Mouse (Mus musculus) liver, embryonic 12.5 days (tissue): ENCODE measurements around the gene Galr3. TPM values are rescaled to one million over a fixed set of nuclear protein-coding genes. Genes with fewer than 3 reads are reported as not detected.

Source experiments
- ATAC-seq: fragments of 200-750 bp; cut with Nextera tagmentation; 2 replicates; pipeline ENCODE4 v1.8.0; 2017; ENCODE audit warnings: moderate number of reproducible peaks, mild to moderate bottlenecking, moderate library complexity
- H3K27ac ChIP-seq: fragments of 300-500 bp; sonication (generic); 2 replicates; pipeline ENCODE4 v1.5.1; 2016; ENCODE audit warnings: mild to moderate bottlenecking
- H3K27me3 ChIP-seq: fragments of 300-500 bp; sonication (generic); replicated peaks from 2 replicates; pipeline ENCODE4 v1.6.1; 2016; ENCODE audit warnings: mild to moderate bottlenecking, moderate library complexity
- H3K36me3 ChIP-seq: fragments of 300-500 bp; sonication (generic); 2 replicates; pipeline ENCODE4 v1.6.1; 2016; ENCODE audit warnings: mild to moderate bottlenecking, moderate library complexity
- H3K4me1 ChIP-seq: fragments of 300-500 bp; sonication (generic); 2 replicates; pipeline ENCODE4 v1.6.1; 2016
- H3K4me2 ChIP-seq: fragments of 300-500 bp; sonication (generic); 2 replicates; pipeline ENCODE4 v1.6.1; 2016; ENCODE audit warnings: mild to moderate bottlenecking, moderate library complexity
- H3K4me3 ChIP-seq: fragments of 300-500 bp; sonication (generic); 2 replicates; pipeline ENCODE4 v1.5.1; 2016; ENCODE audit warnings: mild to moderate bottlenecking, moderate library complexity
- H3K9ac ChIP-seq: fragments of 300-500 bp; sonication (generic); 2 replicates; pipeline ENCODE4 v1.6.1; 2016; ENCODE audit warnings: mild to moderate bottlenecking, moderate library complexity
- H3K9me3 ChIP-seq: fragments of 300-500 bp; sonication (generic); replicated peaks from 2 replicates; pipeline ENCODE4 v1.6.1; 2016; ENCODE audit warnings: mild to moderate bottlenecking, moderate library complexity
- WGBS: fragments of 180-500 bp; shearing (Covaris S2); methylation state at CpG from one replicate; pipeline ENCODE4 v1.1.7; 2016; ENCODE audit not compliant: insufficient replicate concordance; 5-methylcytosine and 5-hydroxymethylcytosine counted together
- polyA plus RNA-seq: library from polyadenylated mRNA; unstranded; fragments of >200 nt; fragmentation: Nextera tagmentation; extraction: Ambion mirVana; gene quantifications from 2 replicates; pipeline ENCODE4 v1.2.1, GENCODE M21; 2016

Gene Galr3
- polyA plus RNA-seq, 1 experiment from 2014 or later, result 0.41 TPM

DNA sequence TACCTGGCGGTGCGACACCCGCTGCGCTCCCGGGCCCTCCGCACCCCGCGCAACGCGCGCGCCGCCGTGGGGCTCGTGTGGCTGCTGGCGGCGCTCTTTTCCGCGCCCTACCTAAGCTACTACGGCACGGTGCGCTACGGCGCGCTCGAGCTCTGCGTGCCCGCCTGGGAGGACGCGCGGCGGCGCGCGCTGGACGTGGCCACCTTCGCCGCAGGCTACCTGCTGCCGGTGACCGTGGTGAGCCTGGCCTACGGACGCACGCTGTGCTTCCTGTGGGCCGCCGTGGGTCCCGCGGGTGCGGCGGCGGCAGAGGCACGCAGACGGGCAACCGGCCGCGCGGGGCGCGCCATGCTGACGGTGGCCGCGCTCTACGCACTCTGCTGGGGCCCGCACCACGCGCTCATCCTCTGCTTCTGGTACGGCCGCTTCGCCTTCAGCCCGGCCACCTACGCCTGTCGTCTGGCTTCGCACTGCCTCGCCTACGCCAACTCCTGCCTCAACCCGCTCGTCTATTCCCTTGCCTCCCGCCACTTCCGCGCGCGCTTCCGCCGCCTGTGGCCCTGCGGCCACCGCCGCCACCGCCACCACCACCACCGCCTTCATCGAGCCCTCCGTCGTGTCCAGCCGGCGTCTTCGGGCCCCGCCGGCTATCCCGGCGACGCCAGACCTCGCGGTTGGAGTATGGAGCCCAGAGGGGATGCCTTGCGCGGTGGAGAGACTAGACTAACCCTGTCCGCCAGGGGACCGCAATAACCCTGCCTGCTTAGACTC lies 1.2 kb downstream of the Galr3 start:
- Histone ChIP-seq H3K36me3 (no peaks in the 10 kb centered on the region), H3K4me3 (peak overlapping the region; percentile 58), H3K27me3 (peaks cover 84% of the 10 kb centered on the region), H3K9me3 (no peaks in the 10 kb centered on the region), H3K4me2 (peak overlapping the region; percentile 85), H3K27ac (no peak overlapping the region), H3K9ac (peak overlapping the region; percentile 50; the same call in 1 of the 2 replicates), H3K4me1 (peaks cover 58% of the 10 kb centered on the region)
- WGBS, result 3% methylated on average over 105 of the region's 105 CpGs
- no peak for ATAC-seq

DNA sequence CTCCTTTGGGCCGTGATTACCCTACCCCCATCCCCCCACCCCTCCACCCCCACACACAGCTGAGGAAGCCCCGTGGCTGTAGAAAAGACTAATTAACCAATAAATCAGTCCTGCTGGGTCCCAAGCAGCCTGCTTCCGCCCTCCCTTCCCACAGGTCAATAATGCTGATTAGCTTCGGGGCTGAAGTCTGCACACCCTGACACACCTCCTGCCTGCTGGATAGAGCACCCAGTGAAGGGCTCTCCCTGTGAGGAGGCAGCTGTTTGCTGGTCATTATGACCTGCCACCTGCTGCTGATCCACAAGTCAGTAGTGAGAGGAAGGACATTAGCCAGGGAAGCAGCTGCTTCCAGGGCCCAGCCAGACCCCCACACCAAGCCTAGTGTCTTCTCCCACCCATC lies 3.2 kb downstream of the Galr3 start:
- WGBS, result 27% methylated on average over 4 of the region's 4 CpGs
- Histone ChIP-seq H3K9me3 (no peaks in the 10 kb centered on the region), H3K27me3 (peaks cover 85% of the 10 kb centered on the region), H3K9ac (no peak overlapping the region), H3K4me2 (no peak overlapping the region; the same call in 1 of the 2 replicates), H3K4me1 (peaks cover 40% of the 10 kb centered on the region), H3K36me3 (no peaks in the 10 kb centered on the region), H3K27ac (peak overlapping the region; percentile 54; the same call in 1 of the 2 replicates), H3K4me3 (no peak overlapping the region)
- peak; percentile 55 for ATAC-seq

DNA sequence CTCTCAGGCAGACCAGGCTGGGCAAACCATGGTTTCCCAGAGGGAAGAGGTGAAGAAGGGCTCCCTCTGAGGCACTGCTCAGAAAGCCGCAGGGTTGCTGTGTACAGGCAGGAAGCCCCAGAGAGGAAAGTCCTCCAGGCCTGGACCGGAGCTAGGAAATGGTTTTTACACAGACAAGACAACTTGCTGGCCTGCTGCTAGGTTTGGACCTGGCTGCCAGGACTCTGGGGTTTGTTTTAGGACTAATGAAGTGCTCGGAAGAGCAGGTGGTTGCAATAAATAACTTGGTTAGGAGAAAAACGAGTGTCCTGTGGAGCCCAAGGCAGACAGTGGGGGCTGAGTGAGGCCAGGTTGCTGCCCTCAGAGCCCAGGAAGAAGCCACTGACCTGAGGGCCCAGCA lies 6.5 kb downstream of the Galr3 start:
- no peak overlapping the region for H3K4me3 ChIP-seq
- no peak for ATAC-seq
- H3K4me2 ChIP-seq, result no peak overlapping the region
- H3K9me3 ChIP-seq, result no peaks in the 10 kb centered on the region
- no peak overlapping the region for H3K9ac ChIP-seq
- H3K36me3 ChIP-seq, result peaks cover 15% of the 10 kb centered on the region
- H3K27ac ChIP-seq, result no peak overlapping the region
- peaks cover 52% of the 10 kb centered on the region for H3K27me3 ChIP-seq
- peaks cover 44% of the 10 kb centered on the region for H3K4me1 ChIP-seq
- 67% methylated on average over 4 of the region's 4 CpGs for WGBS

DNA sequence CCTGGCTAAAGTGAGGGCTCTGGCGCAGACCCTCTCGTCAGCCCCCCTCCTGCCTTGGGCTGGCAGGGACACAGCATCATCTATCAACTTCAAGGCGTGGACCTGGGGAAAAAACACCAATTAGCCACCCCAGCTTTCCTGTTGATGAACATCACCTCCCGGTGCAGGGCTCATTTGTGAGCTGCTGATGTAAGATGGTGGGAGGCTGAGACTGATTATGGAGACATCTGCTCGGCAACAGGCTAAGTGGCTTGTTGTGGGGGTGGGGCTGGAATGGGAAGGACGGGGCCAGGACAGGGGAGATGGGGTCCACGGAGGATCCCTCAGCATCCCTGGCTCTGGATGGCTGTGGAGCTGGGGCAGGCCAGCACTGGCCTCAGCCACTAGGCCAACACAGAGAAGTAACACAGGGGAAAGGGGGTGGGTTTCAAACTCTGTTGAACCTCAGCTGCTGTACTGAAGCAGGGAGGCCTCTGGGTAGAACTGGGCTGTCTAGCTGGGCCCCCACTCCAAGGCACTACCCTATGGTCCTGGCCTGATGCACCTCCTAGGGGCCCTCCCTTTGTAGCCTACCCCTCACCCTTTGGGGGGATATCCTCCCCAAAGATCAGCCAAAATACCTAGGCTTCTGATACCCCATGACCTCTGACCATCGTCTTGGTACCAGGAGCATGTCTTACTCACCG lies 8.6 kb downstream of the Galr3 start:
- no peaks in the 10 kb centered on the region for H3K9me3 ChIP-seq
- H3K27ac ChIP-seq, result no peak overlapping the region
- whole genome bisulfite sequencing, result 62% methylated on average over 9 of the region's 9 CpGs
- no peak for ATAC-seq
- no peak overlapping the region for H3K4me3 ChIP-seq
- peaks cover 29% of the 10 kb centered on the region for H3K4me1 ChIP-seq
- H3K27me3 ChIP-seq, result peaks cover 31% of the 10 kb centered on the region
- no peak overlapping the region for H3K4me2 ChIP-seq
- H3K36me3 ChIP-seq, result peaks cover 36% of the 10 kb centered on the region
- H3K9ac ChIP-seq, result no peak overlapping the region

DNA sequence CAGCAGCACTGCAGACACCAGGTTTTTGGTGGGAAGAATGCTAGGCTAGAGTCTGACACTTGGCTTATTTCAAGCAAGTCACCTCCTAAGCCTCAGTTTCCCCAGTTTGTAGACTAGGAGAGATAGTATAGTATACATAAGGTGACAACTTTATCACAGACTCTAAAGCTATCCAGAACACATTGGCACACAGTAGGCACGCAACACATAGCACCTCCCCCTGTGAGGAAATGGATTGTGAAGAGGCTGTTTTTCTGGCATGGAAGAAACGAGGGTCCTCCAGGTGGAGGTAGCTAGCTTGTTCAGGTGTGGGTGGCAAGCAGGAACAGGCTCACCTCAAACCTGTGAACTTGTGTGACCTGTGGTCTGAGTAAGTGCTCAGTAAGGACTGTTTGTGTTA lies 9.3 kb downstream of the Galr3 start:
- ATAC-seq, result no peak
- H3K4me2 ChIP-seq, result peak overlapping the region; percentile 3; the same call in 1 of the 2 replicates
- H3K9ac ChIP-seq, result no peak overlapping the region
- H3K4me1 ChIP-seq, result peaks cover 29% of the 10 kb centered on the region
- peak overlapping the region; percentile 74 for H3K27ac ChIP-seq
- peaks cover 24% of the 10 kb centered on the region for H3K27me3 ChIP-seq
- H3K4me3 ChIP-seq, result no peak overlapping the region
- no peaks in the 10 kb centered on the region for H3K9me3 ChIP-seq
- 67% methylated on average over 2 of the region's 2 CpGs for WGBS
- peaks cover 43% of the 10 kb centered on the region for H3K36me3 ChIP-seq

DNA sequence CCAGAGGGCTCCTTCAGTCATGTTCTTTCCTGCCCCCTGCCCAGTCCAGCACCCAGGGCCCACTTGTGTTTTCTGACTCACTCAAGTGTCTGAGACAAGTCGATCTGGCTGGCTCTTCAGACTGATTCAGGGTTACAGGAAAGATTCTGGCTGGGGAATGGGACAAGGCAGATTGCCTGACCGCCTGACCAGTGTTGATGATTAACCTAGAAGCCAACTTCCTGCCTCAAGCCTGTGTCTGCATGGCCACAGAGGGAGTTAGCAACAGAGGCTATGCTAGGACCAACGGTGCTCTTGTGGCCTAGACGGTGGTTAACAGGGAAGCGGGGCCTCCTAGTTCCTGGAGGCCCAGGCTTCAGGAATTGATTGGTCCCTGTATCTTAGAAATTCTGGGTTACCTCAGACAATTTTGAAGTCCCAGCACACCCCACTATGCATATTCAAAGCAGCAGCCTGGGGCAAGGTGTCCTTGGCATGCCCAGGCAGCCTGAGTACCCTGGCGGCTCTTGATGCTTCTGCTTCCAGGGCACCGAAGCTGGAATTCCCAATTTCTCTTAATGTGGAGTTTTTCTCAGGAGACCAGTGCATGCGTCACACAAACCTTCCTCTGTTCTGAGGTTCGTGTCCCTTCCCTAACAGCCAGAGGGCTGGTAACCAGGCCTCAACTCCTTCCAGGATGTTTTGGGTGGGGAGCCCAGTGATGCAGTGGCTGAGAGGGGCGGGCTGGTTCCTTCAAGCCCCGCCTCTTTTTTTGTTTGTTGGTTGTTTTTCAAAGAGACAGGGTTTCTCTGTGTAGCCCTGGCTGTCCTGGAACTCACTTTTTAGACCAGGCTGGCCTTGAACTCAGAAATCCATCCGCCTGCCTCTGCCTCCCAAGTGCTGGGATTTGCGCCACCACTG lies 10.0 kb downstream of the Galr3 start:
- no peaks in the 10 kb centered on the region for H3K9me3 ChIP-seq
- 51% methylated on average over 13 of the region's 13 CpGs for WGBS
- ATAC-seq, result peak; percentile 33
- peaks cover 21% of the 10 kb centered on the region for H3K27me3 ChIP-seq
- H3K36me3 ChIP-seq, result peaks cover 50% of the 10 kb centered on the region
- no peak overlapping the region for H3K9ac ChIP-seq
- peak overlapping the region; percentile 74 for H3K27ac ChIP-seq
- H3K4me2 ChIP-seq, result peak overlapping the region; percentile 3; the same call in 1 of the 2 replicates
- H3K4me3 ChIP-seq, result no peak overlapping the region
- H3K4me1 ChIP-seq, result peaks cover 29% of the 10 kb centered on the region

DNA sequence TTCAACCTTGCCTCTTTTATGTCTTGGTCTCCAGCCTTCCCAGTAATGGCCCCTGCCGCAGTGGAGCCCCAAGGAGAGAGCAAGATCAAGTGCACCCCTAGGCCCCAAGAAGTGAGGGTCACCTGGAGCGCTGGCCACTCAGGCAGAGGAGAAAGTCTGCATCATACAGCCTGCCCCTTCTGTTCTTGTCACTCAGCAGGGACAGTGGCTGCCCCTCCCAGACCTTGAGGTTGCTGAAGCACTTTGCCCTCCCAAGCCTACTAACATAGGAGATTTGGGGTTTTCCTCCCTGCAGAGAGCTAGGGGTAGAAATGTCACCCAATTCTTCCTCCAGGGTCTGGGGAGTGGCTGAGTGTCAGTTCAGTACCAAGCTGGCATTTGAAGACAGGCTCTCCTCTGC lies 10.7 kb downstream of the Galr3 start:
- Histone ChIP-seq H3K27ac (peak overlapping the region; percentile 74), H3K27me3 (peaks cover 14% of the 10 kb centered on the region), H3K4me2 (no peak overlapping the region), H3K4me1 (peaks cover 34% of the 10 kb centered on the region), H3K9me3 (no peaks in the 10 kb centered on the region), H3K4me3 (no peak overlapping the region), H3K9ac (0 out of 2 replicates have a peak overlapping the region, but pooled peaks have one; percentile 48), H3K36me3 (peaks cover 57% of the 10 kb centered on the region)
- 87% methylated on average over 2 of the region's 2 CpGs for WGBS
- no peak for ATAC-seq

DNA sequence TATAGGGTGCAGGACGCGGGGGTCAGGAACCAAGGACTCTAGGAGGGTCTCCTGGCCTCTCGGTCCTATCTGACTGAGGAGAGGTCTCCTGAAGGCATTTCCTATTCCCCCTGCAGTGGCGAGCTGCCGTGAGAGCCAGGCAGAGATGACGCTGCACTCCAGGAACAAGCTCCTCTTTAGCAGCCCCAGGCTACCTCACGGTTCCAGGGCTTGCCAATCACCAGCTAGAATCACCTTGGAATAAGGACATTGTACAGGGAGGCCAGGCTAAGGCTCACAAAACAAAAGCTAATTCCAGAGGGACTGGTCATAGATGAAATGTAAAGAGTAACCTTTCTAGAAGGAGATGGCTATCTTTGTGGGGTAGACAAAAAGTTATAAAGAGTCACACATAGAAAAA lies 14.9 kb downstream of the Galr3 start:
- no peak overlapping the region for H3K4me2 ChIP-seq
- H3K9ac ChIP-seq, result no peak overlapping the region
- WGBS, result 92% methylated on average over 7 of the region's 7 CpGs
- peaks cover 58% of the 10 kb centered on the region for H3K4me1 ChIP-seq
- no peak for ATAC-seq
- no peaks in the 10 kb centered on the region for H3K27me3 ChIP-seq
- H3K27ac ChIP-seq, result 0 out of 2 replicates have a peak overlapping the region, but pooled peaks have one; percentile 7
- no peaks in the 10 kb centered on the region for H3K9me3 ChIP-seq
- H3K36me3 ChIP-seq, result peaks cover 96% of the 10 kb centered on the region
- H3K4me3 ChIP-seq, result no peak overlapping the region

DNA sequence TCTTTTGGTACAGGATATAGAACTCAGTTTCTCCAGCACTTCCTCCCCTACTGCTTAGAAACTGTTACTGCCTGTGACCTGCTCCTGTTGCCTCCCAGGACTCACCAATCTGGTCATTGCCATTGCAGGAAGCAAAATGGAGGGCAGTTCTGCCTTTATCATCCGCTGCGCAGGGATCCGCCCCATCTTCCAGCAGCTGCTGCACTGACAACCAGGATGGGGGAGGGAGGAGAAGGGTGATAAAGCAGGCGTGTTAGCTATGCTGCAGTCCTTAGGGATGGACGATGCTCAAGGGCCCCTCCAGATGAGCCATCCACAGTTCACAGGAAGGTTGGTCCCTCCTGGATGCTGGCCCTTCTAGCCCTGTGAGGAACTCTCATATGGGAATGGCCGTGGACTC lies 16.2 kb downstream of the Galr3 start:
- Histone ChIP-seq H3K27me3 (no peaks in the 10 kb centered on the region), H3K27ac (peak overlapping the region; percentile 74), H3K4me3 (peak overlapping the region; percentile 12), H3K9ac (0 out of 2 replicates have a peak overlapping the region, but pooled peaks have one; percentile 33), H3K4me2 (peak overlapping the region; percentile 56), H3K4me1 (peaks cover 51% of the 10 kb centered on the region), H3K9me3 (no peaks in the 10 kb centered on the region), H3K36me3 (peaks cover 85% of the 10 kb centered on the region)
- peak; percentile 57 for ATAC-seq
- WGBS, result 56% methylated on average over 6 of the region's 6 CpGs

DNA sequence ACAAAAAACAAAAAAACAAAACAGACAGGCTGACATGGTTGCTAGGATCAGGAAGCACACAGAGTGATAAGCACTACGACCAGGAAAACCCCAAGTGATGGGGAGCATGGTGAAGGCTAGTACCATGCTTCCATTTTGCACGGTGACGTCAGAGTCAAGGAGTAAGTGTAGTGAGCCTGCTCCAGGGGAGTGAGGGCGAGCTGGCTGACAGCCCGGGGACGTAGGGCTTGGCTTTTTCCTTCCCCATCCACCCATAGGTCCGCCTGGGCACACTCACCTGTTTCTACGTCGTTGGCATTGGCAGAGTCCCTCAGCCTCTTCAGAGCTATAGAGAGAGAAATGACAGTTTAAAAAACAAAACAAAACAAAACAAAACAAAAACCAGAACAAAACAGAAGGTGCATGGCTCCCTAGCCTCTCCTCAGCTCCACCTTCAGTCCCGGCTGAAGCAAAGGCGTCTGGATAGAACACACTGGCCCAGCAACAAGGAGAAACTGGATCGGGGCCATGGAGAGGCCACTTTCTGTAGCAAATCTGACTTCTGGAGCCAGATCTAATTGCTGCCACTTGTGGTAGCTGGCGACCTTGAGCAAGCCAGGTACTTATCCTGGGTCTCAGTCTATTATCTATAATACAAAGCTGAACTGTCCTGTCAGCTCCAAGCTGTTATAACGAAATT lies 19.3 kb downstream of the Galr3 start:
- WGBS, result 78% methylated on average over 14 of the region's 14 CpGs
- peaks cover 53% of the 10 kb centered on the region for H3K36me3 ChIP-seq

More for the DNA sequence above, 19.3 kb downstream of the Galr3 start:
- peak overlapping the region; percentile 59 for H3K27ac ChIP-seq
- H3K4me3 ChIP-seq, result peak overlapping the region; percentile 89
- H3K9me3 ChIP-seq, result no peaks in the 10 kb centered on the region
- ATAC-seq, result no peak
- peaks cover 78% of the 10 kb centered on the region for H3K4me1 ChIP-seq
- H3K27me3 ChIP-seq, result no peaks in the 10 kb centered on the region
- H3K4me2 ChIP-seq, result peak overlapping the region; percentile 80
- peak overlapping the region; percentile 93 for H3K9ac ChIP-seq
